Comparison of ENCODE assay signal across 10 mouse cellular contexts in genomic region chr15:98181856-98182570, GRCm38 (mm10). TPM values are rescaled to one million over a fixed set of nuclear protein-coding genes. Genes with fewer than 3 reads are reported as not detected.
DNase-seq lines count a peak whose midpoint lies in the region; ATAC-seq and TF ChIP-seq lines count a peak whose summit lies in the region.
"Had no signal": no experiment of that assay in that cellular context is flagged by ENCODE, and none has a peak within 500 bp of the region (broad histone marks: within the 10 kb centered on the region; RNA-seq: fewer than 3 reads in every experiment).

No protein-coding gene starts in this region.

- peak; percentile 30 for DNase-seq in gastrocnemius, adult 2 months
- DNase-seq in gastrocnemius, adult 8-10 months (ENCODE audit: low spot score in 2 of 2), result no peak
- no peak for DNase-seq in layer of hippocampus, adult 2 months (ENCODE audit: low spot score in 2 of 2)
- DNase-seq in layer of hippocampus, adult 8-10 months (ENCODE audit: low spot score in 2 of 2), result no peak
- DNase-seq in cerebellum, adult 9-11 months, result peak; percentile 72
- peak; percentile 11 for DNase-seq in kidney, postnatal 10 days
- no peak for DNase-seq in right cerebral cortex, postnatal 25 days

- intact Hi-C loops in gastrocnemius, adult 2 months (cut with DNase I), result loop anchor here (1.0 to 10.0 kb wide), 3 partner anchors 114 to 293 kb away; partner anchors contain the start of gene Zfp641

- ATAC-seq in activated CD4-positive, CD25-positive, alpha-beta regulatory T cell, adult 4 months, result no peak

- peak overlapping the region; percentile 97 for H3K27ac ChIP-seq in gastrocnemius, adult 2 months
- peak overlapping the region; percentile 91; the same call in 1 of the 2 replicates for H3K27ac ChIP-seq in layer of hippocampus, adult 2 months
- H3K27ac ChIP-seq: liver, embryonic 14.5 days had no signal

- H3K4me3 ChIP-seq in gastrocnemius, adult 2 months, result peak overlapping the region; percentile 74
- peak overlapping the region; percentile 81; the same call in 1 of the 2 replicates for H3K4me3 ChIP-seq in layer of hippocampus, adult 2 months

- TF ChIP-seq CTCF in gastrocnemius, adult 2 months (IDR thresholded peaks at IDR 0.05), result no peak
- no peak for TF ChIP-seq CTCF in layer of hippocampus, adult 2 months (conservative IDR thresholded peaks at IDR 0.05)

RNA-seq across cellular contexts. Expression of gene Olfr288, which starts 13.3 kb away (rescaled TPM):
- total RNA-seq in gastrocnemius, adult 2 months (2021), result not detected
- total RNA-seq in gastrocnemius, adult 8-10 months (2022), result not detected
- total RNA-seq in layer of hippocampus, adult 2 months (2021), result not detected
- not detected for total RNA-seq in layer of hippocampus, adult 8-10 months (2022)
- not detected for polyA plus RNA-seq in activated CD4-positive, CD25-positive, alpha-beta regulatory T cell, adult 4 months (2017; shearing (Covaris generic))
- total RNA-seq: layer of hippocampus, postnatal 14 days had no signal
- polyA plus RNA-seq: liver, embryonic 14.5 days had no signal

RNA-seq across cellular contexts. Expression of gene Ccdc184, which starts 15.1 kb away (rescaled TPM):
- not detected for total RNA-seq in gastrocnemius, adult 2 months (2021)
- not detected for total RNA-seq in gastrocnemius, adult 8-10 months (2022)
- 10 to 100 TPM; 10.6 to 10.9 TPM for total RNA-seq in layer of hippocampus, adult 2 months (2021)
- 10 to 100 TPM in 3 of 4 experiments, 1 to 10 TPM in 1; 9.8 to 11.9 (median 10.6) TPM for total RNA-seq in layer of hippocampus, adult 8-10 months (2022)
- polyA plus RNA-seq in activated CD4-positive, CD25-positive, alpha-beta regulatory T cell, adult 4 months (2017; shearing (Covaris generic)), result under 1 TPM in 1 of 2 experiments, not detected in 1; 0.25 TPM
- polyA plus RNA-seq: liver, embryonic 14.5 days had no signal

RNA-seq across cellular contexts. Expression of gene Asb8, which starts 16.6 kb away (rescaled TPM):
- 100 to 1,000 TPM in 1 of 2 experiments, 10 to 100 TPM in 1; 97.8 to 124 TPM for total RNA-seq in gastrocnemius, adult 2 months (2021)
- 100 to 1,000 TPM; 123 to 141 (median 129) TPM for total RNA-seq in gastrocnemius, adult 8-10 months (2022)
- total RNA-seq in layer of hippocampus, adult 2 months (2021), result 10 to 100 TPM; 51.8 to 55.1 TPM
- total RNA-seq in layer of hippocampus, adult 8-10 months (2022), result 10 to 100 TPM; 50.7 to 55.0 (median 54.3) TPM
- 10 to 100 TPM; 36.6 to 43.2 TPM for polyA plus RNA-seq in activated CD4-positive, CD25-positive, alpha-beta regulatory T cell, adult 4 months (2017; shearing (Covaris generic))

RNA-seq across cellular contexts. Expression of gene Gm44579, which starts 38.8 kb away (rescaled TPM):
- total RNA-seq in gastrocnemius, adult 2 months (2021), result not detected
- total RNA-seq in gastrocnemius, adult 8-10 months (2022), result not detected
- not detected for total RNA-seq in layer of hippocampus, adult 2 months (2021)
- total RNA-seq in layer of hippocampus, adult 8-10 months (2022), result under 1 TPM in 3 of 4 experiments, not detected in 1; 0.21 to 0.45 (median 0.27) TPM
- not detected for polyA plus RNA-seq in activated CD4-positive, CD25-positive, alpha-beta regulatory T cell, adult 4 months (2017; shearing (Covaris generic))
- polyA plus RNA-seq: liver, embryonic 14.5 days had no signal

RNA-seq across cellular contexts. Expression of gene Olfr287, which starts 38.8 kb away (rescaled TPM):
- total RNA-seq in gastrocnemius, adult 2 months (2021), result not detected
- total RNA-seq in gastrocnemius, adult 8-10 months (2022), result not detected
- 1 to 10 TPM; 4.1 to 4.4 TPM for total RNA-seq in layer of hippocampus, adult 2 months (2021)
- total RNA-seq in layer of hippocampus, adult 8-10 months (2022), result 1 to 10 TPM; 4.1 to 5.4 (median 4.4) TPM
- polyA plus RNA-seq in activated CD4-positive, CD25-positive, alpha-beta regulatory T cell, adult 4 months (2017; shearing (Covaris generic)), result not detected
- polyA plus RNA-seq: liver, embryonic 14.5 days had no signal

Comparison
In these comparisons a context has a peak if more than half of its experiments do, and no peak if none do; other contexts are left out.
1. DNase-seq: peak in gastrocnemius, adult 2 months (single experiment), cerebellum, adult 9-11 months (single experiment) and kidney, postnatal 10 days (single experiment); none in gastrocnemius, adult 8-10 months (0 of 2), layer of hippocampus, adult 2 months (0 of 2), layer of hippocampus, adult 8-10 months (0 of 2) and right cerebral cortex, postnatal 25 days (single experiment).
2. RNA of gene Ccdc184, which starts 15.1 kb away (total RNA-seq): 9.8 to 11.9 TPM in layer of hippocampus, adult 8-10 months and 10.6 to 10.9 TPM in layer of hippocampus, adult 2 months; not detected in gastrocnemius, adult 2 months and not detected in gastrocnemius, adult 8-10 months; every median in the first group is over 10 times any median in the second.